Mouse (Mus musculus): ENCODE data around the gene Ccdc38.

DNA sequence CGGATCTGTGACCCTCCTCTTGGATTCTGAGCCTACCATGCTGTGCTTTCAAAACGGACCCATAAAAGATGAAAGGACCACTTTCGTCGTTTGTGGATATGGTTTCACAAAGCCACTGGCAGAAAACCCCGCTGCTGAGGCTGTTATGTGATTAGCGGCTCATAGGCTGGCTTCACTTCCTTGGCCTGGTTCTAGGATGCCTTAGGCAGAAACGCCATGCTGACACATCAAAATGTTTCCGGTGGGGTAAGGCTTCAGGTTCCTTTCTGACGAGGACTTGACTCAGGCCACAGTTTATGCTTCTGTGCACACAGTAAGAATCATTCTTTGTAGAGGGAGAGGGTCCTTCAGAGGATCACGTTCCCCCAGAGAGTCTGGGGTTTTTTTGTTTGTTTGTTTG is 39.6 kb upstream of the Ccdc38 start:
- TF ChIP-seq POLR2A (IDR thresholded peaks at IDR 0.05; ENCODE audit: insufficient read depth, low read depth, low read length) (no peak), CTCF (IDR thresholded peaks at IDR 0.05) (no peak), EP300 (IDR thresholded peaks at IDR 0.05; ENCODE audit: insufficient read depth, low read depth, low read length) (no peak)

All from heart, adult 2 months (tissue).